Mouse (Mus musculus): ENCODE results near the gene Kbtbd12.

DNA sequence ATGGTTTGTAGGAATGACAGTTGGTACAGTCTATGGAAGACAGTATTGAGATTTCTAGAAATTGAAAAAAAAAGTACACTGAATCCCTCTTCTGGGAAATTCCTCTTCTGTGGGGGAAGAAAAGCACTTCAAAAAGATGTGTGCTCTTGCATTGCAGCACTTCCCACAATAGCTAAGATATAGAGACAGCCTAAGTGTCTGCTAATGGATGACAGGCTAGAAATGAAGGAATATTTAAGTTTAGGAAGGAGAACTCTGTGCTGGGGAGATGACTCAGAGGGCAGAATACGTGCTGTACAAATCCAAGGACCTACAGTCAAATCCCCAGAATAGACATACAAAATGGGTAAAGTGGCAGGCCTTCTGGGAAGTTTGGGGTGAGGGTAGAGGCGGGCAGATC, 32.5 kb downstream of the Kbtbd12 start:
- TF ChIP-seq POLR2A (IDR thresholded peaks at IDR 0.05; ENCODE audit: extremely low read depth, insufficient read depth, low read length) (no peak), CTCF (IDR thresholded peaks at IDR 0.05; ENCODE audit: low read depth, low read length) (no peak)

All from liver, adult 2 months (tissue).